Mouse (Mus musculus): ENCODE measurements around the gene Fis1. TPM values are rescaled to one million over a fixed set of nuclear protein-coding genes. Genes with fewer than 3 reads are reported as not detected.

The Fis1 gene
- polyA plus RNA-seq, 2 experiments, result 154 to 242 TPM

- peak overlapping the region; percentile 90 for H3K4me2 ChIP-seq (ENCODE audit: low read depth)
- peaks cover 20% of the 10 kb centered on the region for H3K36me3 ChIP-seq (replicated peaks; ENCODE audit: control insufficient read depth, insufficient read depth, low read depth)
- ATAC-seq (ENCODE audit: insufficient read depth) (no peak), DNase-seq (ENCODE audit: low read depth in 3 of 3, low spot score in 3 of 3) (no peak)
- H3K9me3 ChIP-seq (ENCODE audit: control insufficient read depth, low read length), result no peaks in the 10 kb centered on the region
- H3K9ac ChIP-seq (replicated peaks), result peak overlapping the region; percentile 93
- H3K4me3 ChIP-seq (ENCODE audit: insufficient read depth in 1 of 2, low read depth in 2 of 2, low read length in 2 of 2), result peak overlapping the region; percentile 80 to 82
- H3K27me3 ChIP-seq (ENCODE audit: control insufficient read depth, insufficient read depth, low read length), result no peaks in the 10 kb centered on the region
- 67% methylated on average over 8 of the region's 8 CpGs for WGBS (ENCODE audit: insufficient replicate concordance)
- no peak for TF ChIP-seq CTCF (IDR thresholded peaks at IDR 0.05; ENCODE audit: low read depth)
- TF ChIP-seq EP300 (IDR thresholded peaks at IDR 0.05; ENCODE audit: low read depth), result no peak
- peak overlapping the region; percentile 86 for H3K27ac ChIP-seq
- H3K4me1 ChIP-seq (replicated peaks; ENCODE audit: control insufficient read depth in 2 of 2, insufficient read depth in 2 of 2, low read length in 1 of 2), result peaks cover 43 to 45% of the 10 kb centered on the region in 2 experiments
These were observed 10.0 kb downstream of the Fis1 start for GRCm38 (mm10) chr5:136962966-136963540.

DNA sequence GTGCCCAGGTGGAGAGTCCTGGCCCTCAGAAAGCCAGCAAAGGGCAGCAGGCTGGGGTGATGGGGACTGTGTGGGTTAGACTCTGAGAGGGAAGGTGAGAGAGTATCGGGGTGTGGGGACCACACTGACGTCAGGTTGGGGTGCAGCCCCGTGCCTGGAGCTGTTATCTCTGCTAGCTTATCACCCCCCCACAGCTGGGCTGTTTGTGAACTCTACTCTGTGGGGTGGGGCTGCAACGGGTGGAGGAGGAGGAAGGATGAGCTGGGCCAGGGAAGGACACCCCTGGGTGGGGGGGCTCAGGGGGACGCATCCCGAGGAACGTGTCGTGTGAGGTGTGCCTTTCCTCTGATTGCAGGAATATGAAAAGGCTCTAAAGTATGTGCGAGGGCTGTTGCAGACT is 12.1 kb downstream of the Fis1 start:
- Histone ChIP-seq H3K9me3 (ENCODE audit: control insufficient read depth, low read length) (no peaks in the 10 kb centered on the region), H3K4me1 (replicated peaks; ENCODE audit: control insufficient read depth in 2 of 2, insufficient read depth in 2 of 2, low read length in 1 of 2) (peaks cover 43 to 45% of the 10 kb centered on the region in 2 experiments), H3K36me3 (replicated peaks; ENCODE audit: control insufficient read depth, insufficient read depth, low read depth) (peaks cover 20% of the 10 kb centered on the region), H3K27ac (peak overlapping the region; percentile 82), H3K27me3 (ENCODE audit: control insufficient read depth, insufficient read depth, low read length) (no peaks in the 10 kb centered on the region), H3K4me2 (ENCODE audit: low read depth) (peak overlapping the region; percentile 58), H3K9ac (replicated peaks) (peak overlapping the region; percentile 52), H3K4me3 (ENCODE audit: insufficient read depth in 1 of 2, low read depth in 2 of 2, low read length in 2 of 2) (peak overlapping the region; percentile 1 to 15; a peak in 2 of 4 replicates)
- WGBS (ENCODE audit: insufficient replicate concordance), result 23% methylated on average over 9 of the region's 9 CpGs
- DNase-seq (ENCODE audit: low read depth in 3 of 3, low spot score in 3 of 3), result peak; percentile 62 to 71 (median 69)
- peak; percentile 80 for ATAC-seq (ENCODE audit: insufficient read depth)
- TF ChIP-seq EP300 (IDR thresholded peaks at IDR 0.05; ENCODE audit: low read depth), result peak; percentile 85
- no peak for TF ChIP-seq CTCF (IDR thresholded peaks at IDR 0.05; ENCODE audit: low read depth)

DNA sequence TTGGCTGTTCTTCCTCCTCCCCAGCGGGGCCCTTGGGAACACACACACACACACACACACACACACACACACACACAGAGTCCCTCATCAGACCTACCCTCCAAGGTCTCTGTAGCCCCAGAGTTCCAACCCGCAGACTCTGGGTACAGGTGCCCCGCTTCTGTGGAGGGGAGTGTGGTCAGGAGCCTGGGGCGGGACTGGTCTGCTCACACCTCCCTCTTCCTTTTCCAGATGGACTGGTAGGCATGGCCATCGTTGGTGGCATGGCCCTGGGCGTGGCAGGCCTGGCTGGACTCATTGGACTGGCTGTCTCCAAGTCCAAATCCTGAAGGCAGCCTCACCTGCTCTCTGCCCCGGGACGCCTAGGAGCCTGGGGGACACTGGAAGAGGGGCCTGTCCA is 12.6 kb downstream of the Fis1 start:
- Histone ChIP-seq H3K27ac (peak overlapping the region; percentile 82), H3K4me2 (ENCODE audit: low read depth) (peak overlapping the region; percentile 58), H3K9me3 (ENCODE audit: control insufficient read depth, low read length) (no peaks in the 10 kb centered on the region), H3K27me3 (ENCODE audit: control insufficient read depth, insufficient read depth, low read length) (no peaks in the 10 kb centered on the region), H3K4me1 (replicated peaks; ENCODE audit: control insufficient read depth in 2 of 2, insufficient read depth in 2 of 2, low read length in 1 of 2) (peaks cover 43 to 45% of the 10 kb centered on the region in 2 experiments), H3K36me3 (replicated peaks; ENCODE audit: control insufficient read depth, insufficient read depth, low read depth) (peaks cover 20% of the 10 kb centered on the region), H3K9ac (replicated peaks) (peak overlapping the region; percentile 52), H3K4me3 (ENCODE audit: insufficient read depth in 1 of 2, low read depth in 2 of 2, low read length in 2 of 2) (peak overlapping the region in 1 of 2 experiments; percentile 15; a peak in 1 of 4 replicates)
- no peak for DNase-seq (ENCODE audit: low read depth in 3 of 3, low spot score in 3 of 3)
- peak; percentile 29 for ATAC-seq (ENCODE audit: insufficient read depth)
- WGBS (ENCODE audit: insufficient replicate concordance), result 51% methylated on average over 8 of the region's 8 CpGs
- no peak for TF ChIP-seq EP300 (IDR thresholded peaks at IDR 0.05; ENCODE audit: low read depth)
- TF ChIP-seq CTCF (IDR thresholded peaks at IDR 0.05; ENCODE audit: low read depth), result no peak

DNA sequence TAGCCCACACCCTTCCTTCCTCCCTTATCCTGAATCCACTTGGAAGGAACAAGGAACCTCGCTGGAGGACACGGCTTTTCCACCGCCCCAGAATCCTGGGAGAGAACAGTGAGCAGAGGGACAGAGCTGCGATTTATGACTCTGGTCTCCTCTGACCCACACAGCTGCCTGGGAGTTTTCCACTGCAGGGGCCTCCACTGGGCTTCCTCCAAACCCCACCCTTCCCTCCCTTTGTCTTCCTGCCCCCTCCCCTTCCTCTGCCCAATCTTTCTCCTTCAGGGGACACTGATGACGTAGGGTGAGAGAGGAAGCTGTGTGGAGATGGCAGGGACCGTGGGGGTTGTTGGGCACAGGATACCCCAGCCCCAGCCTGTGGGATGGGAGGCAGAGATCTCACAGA is 13.3 kb downstream of the Fis1 start, which contains the start of gene Cldn15:
TSS of gene Cldn15 (plus strand) at position 286 of the 400 bp plus-strand sequence.
- WGBS (ENCODE audit: insufficient replicate concordance), result 51% methylated on average over 6 of the region's 6 CpGs
- peak within 1 kb of the TSS; percentile 52 for H3K9ac ChIP-seq (replicated peaks)
- H3K4me1 ChIP-seq (replicated peaks; ENCODE audit: control insufficient read depth in 2 of 2, insufficient read depth in 2 of 2, low read length in 1 of 2), result peaks cover 43 to 44% of the 10 kb centered on the region in 2 experiments
- TF ChIP-seq EP300 (IDR thresholded peaks at IDR 0.05; ENCODE audit: low read depth) (no peak), CTCF (IDR thresholded peaks at IDR 0.05; ENCODE audit: low read depth) (no peak)
- no peaks in the 10 kb centered on the region for H3K27me3 ChIP-seq (ENCODE audit: control insufficient read depth, insufficient read depth, low read length)
- H3K36me3 ChIP-seq (replicated peaks; ENCODE audit: control insufficient read depth, insufficient read depth, low read depth), result peaks cover 20% of the 10 kb centered on the region
- DNase-seq (ENCODE audit: low read depth in 3 of 3, low spot score in 3 of 3), result no peak
- H3K4me2 ChIP-seq (ENCODE audit: low read depth), result peak within 1 kb of the TSS; percentile 58
- no peaks in the 10 kb centered on the region for H3K9me3 ChIP-seq (ENCODE audit: control insufficient read depth, low read length)
- H3K4me3 ChIP-seq (ENCODE audit: insufficient read depth in 1 of 2, low read depth in 2 of 2, low read length in 2 of 2), result peak within 1 kb of the TSS in 1 of 2 experiments; percentile 15; a peak in 1 of 4 replicates
- no peak for ATAC-seq (ENCODE audit: insufficient read depth)
- H3K27ac ChIP-seq, result peak within 1 kb of the TSS; percentile 82

DNA sequence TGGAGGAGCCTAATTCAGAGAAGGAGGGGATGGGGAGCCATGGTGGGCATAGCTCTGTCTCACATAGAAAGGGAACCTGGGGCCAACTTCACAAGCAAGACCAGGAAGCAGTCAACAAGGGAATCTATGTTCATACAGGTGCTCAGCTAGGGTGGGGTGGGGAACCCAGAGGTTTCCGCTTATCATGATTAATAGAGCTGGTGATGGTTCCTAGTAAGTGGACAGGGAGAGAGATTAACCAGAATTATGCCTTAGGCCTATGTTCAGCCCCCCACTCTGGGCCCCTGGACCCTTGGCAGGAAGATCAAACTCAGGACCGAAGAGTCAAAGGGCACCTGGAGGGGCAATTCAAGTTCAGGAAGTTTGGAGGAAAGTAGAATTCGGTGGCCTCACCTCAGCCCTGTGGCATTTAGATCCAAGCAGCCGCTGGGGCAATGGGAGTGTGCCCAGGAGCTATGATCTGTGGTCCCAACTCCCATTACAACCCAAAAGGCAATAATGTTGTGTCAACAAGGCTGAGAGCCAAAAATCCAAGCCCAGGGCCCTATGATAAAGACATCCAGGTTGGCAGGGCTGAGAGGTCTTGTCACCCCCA is 13.9 kb downstream of the Fis1 start:
- no peaks in the 10 kb centered on the region for H3K9me3 ChIP-seq (ENCODE audit: control insufficient read depth, low read length)
- peak overlapping the region; percentile 82 for H3K27ac ChIP-seq
- H3K4me1 ChIP-seq (replicated peaks; ENCODE audit: control insufficient read depth in 2 of 2, insufficient read depth in 2 of 2, low read length in 1 of 2), result peaks cover 39 to 40% of the 10 kb centered on the region in 2 experiments
- no peak for DNase-seq (ENCODE audit: low read depth in 3 of 3, low spot score in 3 of 3)
- WGBS (ENCODE audit: insufficient replicate concordance), result 77% methylated on average over 4 of the region's 4 CpGs
- no peak overlapping the region for H3K4me2 ChIP-seq (ENCODE audit: low read depth)
- TF ChIP-seq EP300 (IDR thresholded peaks at IDR 0.05; ENCODE audit: low read depth), result no peak
- no peak for TF ChIP-seq CTCF (IDR thresholded peaks at IDR 0.05; ENCODE audit: low read depth)
- no peak overlapping the region for H3K4me3 ChIP-seq (ENCODE audit: insufficient read depth in 1 of 2, low read depth in 2 of 2, low read length in 2 of 2)
- no peak overlapping the region for H3K9ac ChIP-seq (replicated peaks)
- no peak for ATAC-seq (ENCODE audit: insufficient read depth)
- no peaks in the 10 kb centered on the region for H3K27me3 ChIP-seq (ENCODE audit: control insufficient read depth, insufficient read depth, low read length)
- H3K36me3 ChIP-seq (replicated peaks; ENCODE audit: control insufficient read depth, insufficient read depth, low read depth), result peaks cover 20% of the 10 kb centered on the region

Measured in liver, embryonic 14.5 days (tissue).